Mouse (Mus musculus) hindbrain, embryonic 16.5 days (tissue): ENCODE results near the gene Rpl18a. TPM values are rescaled to one million over a fixed set of nuclear protein-coding genes. Genes with fewer than 3 reads are reported as not detected.

Experiments used
- ATAC-seq: fragments of 200-750 bp; cut with Nextera tagmentation; 2 replicates; pipeline ENCODE4 v1.8.0; 2017; ENCODE audit warnings: moderate TSS enrichment, moderate library complexity
- H3K27ac ChIP-seq: fragments of 300-500 bp; sonication (generic); 2 replicates; pipeline ENCODE4 v1.5.1; 2014; ENCODE audit warnings: low read depth, mild to moderate bottlenecking, control low read depth, low read length, moderate library complexity
- H3K27me3 ChIP-seq: fragments of 300-500 bp; sonication (generic); replicated peaks from 2 replicates; pipeline ENCODE4 v1.6.1; 2014; ENCODE audit warnings: low read length; ENCODE audit not compliant: control insufficient read depth, insufficient read depth
- H3K36me3 ChIP-seq: fragments of 300-500 bp; sonication (generic); 2 replicates; pipeline ENCODE4 v1.6.1; 2014; ENCODE audit warnings: mild to moderate bottlenecking, low read length, moderate library complexity, mixed read lengths; ENCODE audit not compliant: control insufficient read depth, insufficient read depth
- H3K4me1 ChIP-seq: fragments of 300-500 bp; sonication (generic); 2 replicates; pipeline ENCODE4 v1.6.1; 2014; ENCODE audit warnings: low read depth, low read length; ENCODE audit not compliant: control insufficient read depth, insufficient read depth
- H3K4me2 ChIP-seq: fragments of 300-500 bp; sonication (generic); 2 replicates; pipeline ENCODE4 v1.6.1; 2014; ENCODE audit warnings: mild to moderate bottlenecking, low read length, control low read depth, moderate library complexity
- H3K4me3 ChIP-seq: fragments of 300-500 bp; sonication (generic); 2 replicates; pipeline ENCODE4 v1.5.1; 2014; ENCODE audit warnings: mild to moderate bottlenecking, low read length, control low read depth, moderate library complexity
- H3K9ac ChIP-seq: fragments of 300-500 bp; sonication (generic); 2 replicates; pipeline ENCODE4 v1.6.1; 2014; ENCODE audit warnings: low read depth, mild to moderate bottlenecking, control low read depth, low read length, moderate library complexity
- H3K9me3 ChIP-seq: fragments of 300-500 bp; sonication (generic); 2 replicates; pipeline ENCODE4 v1.6.1; 2014; ENCODE audit warnings: mild to moderate bottlenecking, low read length, moderate library complexity; ENCODE audit not compliant: control insufficient read depth
- WGBS: fragments of 180-500 bp; shearing (Covaris S2); extraction: QIAGEN DNeasy Blood & Tissue Kit; methylation state at CpG from one replicate; pipeline ENCODE4 v1.1.7; 2014; 5-methylcytosine and 5-hydroxymethylcytosine counted together
- polyA plus RNA-seq: library from polyadenylated mRNA; unstranded; fragments of >200 nt; fragmentation: Nextera tagmentation; extraction: Ambion mirVana; gene quantifications from 2 replicates; pipeline ENCODE4 v1.2.1, GENCODE M21; 2015

Rpl18a gene
- polyA plus RNA-seq, 1 experiment from 2014 or later: 1,821 TPM

DNA sequence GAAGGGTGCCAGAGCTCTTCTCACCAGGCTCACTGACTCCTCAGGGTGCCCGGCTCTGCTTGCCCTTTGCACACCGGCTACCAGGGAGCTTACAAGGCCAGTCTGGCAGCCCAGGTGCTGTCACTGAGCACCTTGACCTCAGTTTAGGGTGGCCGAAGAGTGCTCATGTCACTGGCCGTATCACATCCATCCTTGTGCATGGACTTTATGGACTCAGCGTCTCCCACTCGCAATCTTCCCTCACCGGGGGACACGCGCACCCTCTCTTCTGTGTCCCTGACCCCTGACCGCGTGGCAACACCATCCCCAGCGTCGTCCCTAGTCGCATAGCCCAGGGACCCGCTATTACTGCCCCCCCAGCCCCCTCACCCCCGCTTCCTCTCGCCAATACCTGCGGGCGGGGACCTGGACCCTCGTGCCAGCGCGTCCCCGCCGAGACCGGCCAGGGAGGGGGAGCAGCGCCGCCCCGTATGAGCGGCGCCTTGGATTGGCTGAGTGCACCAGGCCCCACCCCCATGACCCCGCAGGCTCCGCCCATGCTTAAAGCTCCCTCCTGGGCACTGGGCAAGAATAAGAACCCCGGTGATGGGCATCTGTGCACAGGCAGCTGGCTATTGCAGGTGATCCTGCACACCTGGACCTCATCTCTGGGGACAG lies 40.5 kb downstream of the Rpl18a start:
- H3K4me2 ChIP-seq: peak overlapping the region; percentile 94
- no peaks in the 10 kb centered on the region for H3K27me3 ChIP-seq
- no peaks in the 10 kb centered on the region for H3K9me3 ChIP-seq
- peak; percentile 85 for ATAC-seq
- 7% methylated on average over 33 of the region's 33 CpGs for WGBS
- peak overlapping the region; percentile 59 for H3K4me3 ChIP-seq
- H3K27ac ChIP-seq: no peak overlapping the region
- H3K36me3 ChIP-seq: no peaks in the 10 kb centered on the region
- H3K4me1 ChIP-seq: peaks cover 11% of the 10 kb centered on the region
- H3K9ac ChIP-seq: peak overlapping the region; percentile 74

DNA sequence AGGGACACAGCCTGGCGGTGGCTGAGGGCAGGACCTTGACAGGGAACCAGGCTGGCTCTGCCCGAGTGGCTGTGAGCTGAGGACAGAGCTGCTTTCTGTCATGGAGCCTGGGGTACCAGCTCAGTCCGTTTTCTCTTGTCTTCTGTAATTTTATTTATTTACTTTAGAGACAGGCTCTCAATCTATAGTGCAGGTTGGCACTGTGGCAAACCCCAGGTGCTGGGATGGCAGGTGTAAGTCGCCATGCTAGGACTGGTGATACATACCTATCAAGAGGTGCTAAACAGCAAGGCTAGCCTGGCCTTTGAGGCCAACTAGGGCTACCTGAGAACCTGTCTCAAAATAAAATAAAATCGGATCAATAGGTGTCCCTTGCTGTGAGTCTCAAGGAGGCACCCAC lies 41.2 kb downstream of the Rpl18a start:
- WGBS: 64% methylated on average over 5 of the region's 5 CpGs
- no peaks in the 10 kb centered on the region for H3K36me3 ChIP-seq
- H3K9me3 ChIP-seq: no peaks in the 10 kb centered on the region
- peak overlapping the region; percentile 59; the same call in 1 of the 2 replicates for H3K4me3 ChIP-seq
- H3K4me2 ChIP-seq: peak overlapping the region; percentile 94; the same call in 1 of the 2 replicates
- H3K27ac ChIP-seq: no peak overlapping the region
- peaks cover 11% of the 10 kb centered on the region for H3K4me1 ChIP-seq
- no peak overlapping the region; the same call in none of the 2 replicates for H3K9ac ChIP-seq
- ATAC-seq: 0 out of 2 replicates have a peak, but pooled peaks have one; percentile 1
- H3K27me3 ChIP-seq: no peaks in the 10 kb centered on the region

DNA sequence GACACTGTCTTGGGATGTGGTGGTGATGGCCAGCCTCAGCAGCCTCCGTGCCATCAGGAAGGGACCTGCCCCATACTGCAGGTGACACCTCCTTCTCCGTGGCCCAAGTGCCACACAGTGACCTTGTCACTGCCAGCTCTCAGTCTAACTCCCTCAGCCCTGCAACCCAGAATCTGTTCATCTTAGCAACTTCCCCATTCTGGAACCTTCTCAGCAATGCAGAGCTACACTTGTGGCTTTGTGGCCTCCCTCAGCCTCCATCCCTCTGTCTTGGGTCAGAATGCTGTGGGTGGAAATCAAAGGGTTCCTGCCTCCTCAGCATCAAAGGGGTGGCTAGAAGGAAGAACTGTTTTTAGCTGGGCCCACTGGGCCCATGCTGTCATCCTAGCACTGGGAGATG lies 43.3 kb downstream of the Rpl18a start:
- H3K4me1 ChIP-seq: peaks cover 11% of the 10 kb centered on the region
- WGBS: 89% methylated on average over 2 of the region's 2 CpGs
- no peak overlapping the region for H3K27ac ChIP-seq
- no peaks in the 10 kb centered on the region for H3K27me3 ChIP-seq
- no peaks in the 10 kb centered on the region for H3K9me3 ChIP-seq
- H3K36me3 ChIP-seq: no peaks in the 10 kb centered on the region
- ATAC-seq: no peak
- H3K4me2 ChIP-seq: no peak overlapping the region
- H3K9ac ChIP-seq: no peak overlapping the region
- no peak overlapping the region for H3K4me3 ChIP-seq

DNA sequence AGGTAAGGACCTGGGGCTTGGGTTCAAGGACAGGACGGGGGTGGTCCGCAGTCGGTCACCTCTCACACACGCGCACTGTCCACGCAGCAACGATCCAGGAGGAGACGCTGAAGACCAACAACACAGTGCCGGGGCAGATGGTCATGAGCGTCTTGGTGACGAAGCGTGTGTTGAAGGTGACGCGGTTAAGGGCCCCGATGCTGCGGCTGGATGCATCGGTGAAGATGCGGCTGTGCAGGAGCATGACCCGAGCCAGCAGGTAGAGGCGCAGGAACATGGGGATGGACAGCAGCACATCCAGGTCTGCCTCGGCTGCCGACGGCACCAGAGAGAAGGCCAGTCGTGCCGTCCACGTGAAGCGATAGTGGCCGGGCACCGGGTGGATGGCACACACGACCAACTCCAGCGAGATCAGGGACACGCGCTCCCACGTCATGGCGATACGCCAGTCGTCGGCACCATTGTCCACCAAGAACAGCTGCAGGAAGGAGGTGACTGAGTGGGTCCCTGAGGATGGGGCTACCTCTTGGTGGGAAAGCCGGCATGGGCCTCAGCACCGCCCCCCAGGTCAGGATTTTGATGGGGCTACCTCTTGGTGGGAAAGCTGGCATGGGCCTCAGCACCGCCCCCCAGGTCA lies 44.5 kb downstream of the Rpl18a start:
- no peak for ATAC-seq
- Histone ChIP-seq H3K4me1 (peaks cover 11% of the 10 kb centered on the region), H3K9me3 (no peaks in the 10 kb centered on the region), H3K27me3 (no peaks in the 10 kb centered on the region), H3K4me2 (no peak overlapping the region), H3K36me3 (no peaks in the 10 kb centered on the region), H3K27ac (no peak overlapping the region), H3K4me3 (no peak overlapping the region), H3K9ac (no peak overlapping the region)
- WGBS: 92% methylated on average over 40 of the region's 41 CpGs

DNA sequence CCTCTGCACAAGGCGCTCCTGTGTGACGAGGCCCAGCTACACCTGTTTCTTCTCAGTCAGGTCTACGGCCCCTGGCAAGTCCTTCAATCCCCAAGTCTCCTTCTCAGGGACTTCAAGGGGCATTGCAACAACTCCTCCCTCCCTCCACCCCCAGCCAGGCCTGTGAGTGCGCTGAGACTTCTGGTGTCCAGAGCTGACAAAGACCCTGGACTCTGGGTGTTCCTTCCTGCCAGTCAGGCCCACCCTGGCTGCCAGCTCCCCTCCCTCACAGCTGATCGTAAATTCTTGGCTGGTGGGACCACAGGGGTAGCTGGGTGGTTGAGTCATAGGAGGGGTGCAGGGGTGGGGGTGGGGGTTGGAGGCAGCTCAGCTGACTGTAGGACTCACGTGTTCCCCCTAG lies 45.4 kb downstream of the Rpl18a start:
- peaks cover 5% of the 10 kb centered on the region for H3K4me1 ChIP-seq
- H3K27me3 ChIP-seq: no peaks in the 10 kb centered on the region
- WGBS: 61% methylated on average over 6 of the region's 6 CpGs
- no peaks in the 10 kb centered on the region for H3K36me3 ChIP-seq
- no peak overlapping the region for H3K4me3 ChIP-seq
- no peak overlapping the region for H3K27ac ChIP-seq
- no peak for ATAC-seq
- H3K9ac ChIP-seq: no peak overlapping the region; the same call in 1 of the 2 replicates
- H3K4me2 ChIP-seq: no peak overlapping the region
- no peaks in the 10 kb centered on the region for H3K9me3 ChIP-seq

DNA sequence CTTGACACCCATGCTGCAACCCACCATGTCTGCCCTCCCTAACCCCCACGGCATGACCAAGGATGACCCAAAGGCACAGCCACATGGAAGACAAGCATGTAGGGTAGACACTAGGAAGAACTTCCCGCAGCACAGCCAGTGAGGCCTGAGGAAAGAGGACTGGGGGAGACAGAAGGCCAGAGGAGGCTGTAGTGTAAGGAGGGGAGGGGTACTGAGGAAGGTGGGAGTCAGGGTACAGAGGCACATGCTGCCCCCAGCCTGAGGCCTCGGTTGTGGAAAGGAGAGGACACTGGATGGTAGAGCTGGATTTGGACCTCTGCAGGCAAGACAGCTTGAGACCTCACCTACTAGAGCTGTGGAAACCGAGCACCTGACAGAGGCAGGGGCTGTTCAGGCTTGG lies 46.3 kb downstream of the Rpl18a start:
- Histone ChIP-seq H3K27me3 (no peaks in the 10 kb centered on the region), H3K4me2 (no peak overlapping the region), H3K4me3 (no peak overlapping the region), H3K36me3 (no peaks in the 10 kb centered on the region), H3K27ac (no peak overlapping the region), H3K4me1 (no peaks in the 10 kb centered on the region), H3K9me3 (no peaks in the 10 kb centered on the region), H3K9ac (no peak overlapping the region)
- WGBS: 80% methylated on average over 4 of the region's 4 CpGs
- no peak for ATAC-seq

DNA sequence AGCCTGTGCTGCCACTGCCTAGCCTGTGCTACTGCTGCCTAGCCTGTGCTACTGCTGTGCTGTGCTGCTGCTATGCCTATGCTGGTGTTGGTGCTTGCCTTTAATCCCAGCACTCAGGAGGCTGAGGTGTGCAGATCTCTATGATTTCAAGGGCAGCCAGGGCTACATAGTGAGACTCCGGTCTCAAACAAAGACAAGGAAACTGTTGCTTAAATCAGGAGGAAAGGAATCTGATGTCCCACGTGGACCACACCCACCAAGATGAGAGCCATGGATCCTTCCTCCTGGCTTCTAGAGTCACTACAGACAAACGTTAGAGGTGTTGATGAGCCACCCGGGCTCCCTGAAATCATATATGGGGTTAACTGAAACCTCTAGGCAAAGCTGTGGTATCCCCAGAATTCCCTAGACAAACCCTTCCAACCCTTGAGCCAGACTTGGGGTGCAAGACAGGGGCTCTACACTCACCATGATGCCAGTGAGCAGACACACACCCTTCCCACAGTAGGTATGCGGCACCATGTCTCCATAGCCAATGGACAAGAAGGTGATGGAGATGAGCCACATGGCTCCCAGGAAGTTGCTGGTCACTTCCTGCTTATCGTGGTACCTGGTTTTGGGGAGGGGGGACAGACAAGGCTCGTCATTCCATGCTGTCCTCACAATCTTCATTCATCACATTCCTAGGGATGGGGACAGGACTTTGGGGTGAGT lies 46.9 kb downstream of the Rpl18a start:
- WGBS: 84% methylated on average over 7 of the region's 7 CpGs
- H3K9ac ChIP-seq: no peak overlapping the region
- H3K36me3 ChIP-seq: no peaks in the 10 kb centered on the region

DNA sequence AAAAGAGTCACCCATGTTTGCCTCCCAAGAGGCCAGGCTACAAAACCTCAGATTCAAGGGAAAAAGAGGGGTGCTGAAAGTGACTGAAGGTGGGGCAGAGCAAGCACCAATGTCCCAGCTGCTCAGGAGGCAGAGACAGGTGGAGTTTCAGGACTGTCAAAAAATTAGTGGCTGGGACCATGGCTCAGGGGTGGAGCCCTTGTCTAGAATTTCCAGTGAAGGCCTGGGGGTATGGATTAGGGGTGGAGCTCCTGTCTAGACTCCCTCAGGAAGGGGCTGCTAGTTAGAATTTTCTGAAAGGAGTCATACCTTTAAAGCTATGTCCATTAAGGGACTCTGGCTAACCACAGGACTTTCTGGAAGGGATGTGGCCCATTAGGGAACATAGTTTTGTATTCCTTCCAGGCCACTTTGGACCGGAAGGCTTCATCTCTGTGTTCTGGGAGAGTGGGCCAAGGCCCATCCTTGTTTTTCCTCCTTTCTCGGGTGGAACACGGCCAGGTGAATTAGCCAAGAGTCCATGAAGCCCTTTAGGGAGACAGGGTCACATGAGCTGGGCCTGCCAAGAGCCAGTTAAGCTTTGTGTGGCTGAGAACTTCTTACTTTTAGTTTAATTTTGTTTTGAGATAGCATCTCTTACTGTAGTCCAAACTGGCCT lies 47.8 kb downstream of the Rpl18a start:
- H3K9me3 ChIP-seq: no peaks in the 10 kb centered on the region
- no peaks in the 10 kb centered on the region for H3K36me3 ChIP-seq
- WGBS: 82% methylated on average over 3 of the region's 3 CpGs
- H3K9ac ChIP-seq: no peak overlapping the region
- H3K27me3 ChIP-seq: no peaks in the 10 kb centered on the region
- H3K27ac ChIP-seq: no peak overlapping the region
- no peaks in the 10 kb centered on the region for H3K4me1 ChIP-seq
- no peak overlapping the region for H3K4me2 ChIP-seq
- no peak for ATAC-seq
- H3K4me3 ChIP-seq: no peak overlapping the region

More for the DNA sequence above, 46.9 kb downstream of the Rpl18a start:
- H3K4me2 ChIP-seq: no peak overlapping the region
- no peaks in the 10 kb centered on the region for H3K9me3 ChIP-seq
- no peaks in the 10 kb centered on the region for H3K27me3 ChIP-seq
- ATAC-seq: no peak
- H3K4me3 ChIP-seq: no peak overlapping the region
- H3K27ac ChIP-seq: no peak overlapping the region
- H3K4me1 ChIP-seq: no peaks in the 10 kb centered on the region
